In genomic region chr3:108414857-108415830, GRCm38 (mm10) we compare ENCODE assay signal across 8 mouse cellular contexts. TPM values are rescaled to one million over a fixed set of nuclear protein-coding genes. Genes with fewer than 3 reads are reported as not detected.
A peak's percentile ranks its signal among the peaks of the same experiment; 100 is the strongest.
DNase-seq lines count a peak whose midpoint lies in the region; ATAC-seq and TF ChIP-seq lines count a peak whose summit lies in the region.

Celsr2 (minus strand) TSS chr3:108415552.

- TF ChIP-seq CTCF in liver, embryonic 14.5 days (IDR thresholded peaks at IDR 0.05; ENCODE audit: low read depth) = no peak

- DNase-seq in left cerebral cortex, adult 18-20 months (ENCODE audit: low spot score in 2 of 2) = peak in 1 of 2 experiments; percentile 60
- no peak for DNase-seq in left cerebral cortex, adult 9 months (ENCODE audit: low spot score in 2 of 2)
- DNase-seq in adrenal gland, postnatal 14 days = peak; percentile 54
- DNase-seq in forebrain, embryonic 10.5 days (ENCODE audit: extremely low spot score, low spot score) = peak; percentile 62
- DNase-seq in liver, embryonic 14.5 days (ENCODE audit: low read depth in 3 of 3, low spot score in 3 of 3) = no peak
- peak; percentile 63 to 65 for DNase-seq in right cerebral cortex, postnatal 10 days (ENCODE audit: low spot score in 2 of 2)
- no peak for DNase-seq in urinary bladder, postnatal 4 days (ENCODE audit: low spot score in 2 of 2)

- WGBS in forebrain, embryonic 10.5 days = 6% methylated on average over 63 of the region's 67 CpGs
- WGBS in intestine, embryonic 15.5 days = 7% methylated on average over 67 of the region's 67 CpGs
- WGBS in liver, embryonic 14.5 days (ENCODE audit: insufficient replicate concordance) = 8% methylated on average over 67 of the region's 67 CpGs

- peaks cover 28% of the 10 kb centered on the region for H3K27me3 ChIP-seq in forebrain, embryonic 10.5 days (ENCODE audit: poor library complexity, severe bottlenecking)
- peaks cover 13% of the 10 kb centered on the region for H3K27me3 ChIP-seq in intestine, embryonic 15.5 days (replicated peaks)
- H3K27me3 ChIP-seq in liver, embryonic 14.5 days (ENCODE audit: control insufficient read depth, insufficient read depth, low read length) = peaks cover 22% of the 10 kb centered on the region

- H3K36me3 ChIP-seq in forebrain, embryonic 10.5 days (replicated peaks) = peaks cover 50% of the 10 kb centered on the region
- H3K36me3 ChIP-seq in intestine, embryonic 15.5 days = peaks cover 10% of the 10 kb centered on the region; the same call in 1 of the 2 replicates
- no peaks in the 10 kb centered on the region for H3K36me3 ChIP-seq in liver, embryonic 14.5 days (replicated peaks; ENCODE audit: control insufficient read depth, insufficient read depth, low read depth)

- peak; percentile 60 for ATAC-seq in intestine, embryonic 15.5 days
- peak; percentile 17; the same call in 1 of the 2 replicates for ATAC-seq in liver, embryonic 14.5 days (ENCODE audit: insufficient read depth)

- TF ChIP-seq EP300 in liver, embryonic 14.5 days (IDR thresholded peaks at IDR 0.05; ENCODE audit: low read depth) = no peak

- peak within 1 kb of the TSS; percentile 86 for H3K4me3 ChIP-seq in forebrain, embryonic 10.5 days
- H3K4me3 ChIP-seq in intestine, embryonic 15.5 days (replicated peaks) = peak within 1 kb of the TSS; percentile 74
- peak within 1 kb of the TSS; percentile 50 to 54 for H3K4me3 ChIP-seq in liver, embryonic 14.5 days (ENCODE audit: insufficient read depth in 1 of 2, low read depth in 2 of 2, low read length in 2 of 2)

- H3K4me1 ChIP-seq in forebrain, embryonic 10.5 days = peaks cover 53% of the 10 kb centered on the region
- peaks cover 19% of the 10 kb centered on the region for H3K4me1 ChIP-seq in intestine, embryonic 15.5 days (replicated peaks)
- no peaks in the 10 kb centered on the region for H3K4me1 ChIP-seq in liver, embryonic 14.5 days (replicated peaks; ENCODE audit: control insufficient read depth in 2 of 2, insufficient read depth in 2 of 2, low read length in 1 of 2)

- peaks cover 28% of the 10 kb centered on the region for H3K9me3 ChIP-seq in forebrain, embryonic 10.5 days
- H3K9me3 ChIP-seq in intestine, embryonic 15.5 days = 0 out of 2 replicates have a peak, but pooled peaks cover 7% of the 10 kb centered on the region
- 0 out of 2 replicates have a peak, but pooled peaks cover 2% of the 10 kb centered on the region for H3K9me3 ChIP-seq in liver, embryonic 14.5 days (ENCODE audit: control insufficient read depth, low read length)

- H3K4me2 ChIP-seq in intestine, embryonic 15.5 days (replicated peaks) = peak within 1 kb of the TSS; percentile 99
- peak within 1 kb of the TSS; percentile 74 for H3K4me2 ChIP-seq in liver, embryonic 14.5 days (ENCODE audit: low read depth)

- peak within 1 kb of the TSS; percentile 69 for H3K9ac ChIP-seq in intestine, embryonic 15.5 days
- H3K9ac ChIP-seq in liver, embryonic 14.5 days (replicated peaks) = peak within 1 kb of the TSS; percentile 47

- H3K27ac ChIP-seq in forebrain, embryonic 10.5 days = peak within 1 kb of the TSS; percentile 96
- H3K27ac ChIP-seq in intestine, embryonic 15.5 days = no peak within 1 kb of the TSS; the same call in 1 of the 2 replicates
- no peak within 1 kb of the TSS for H3K27ac ChIP-seq in liver, embryonic 14.5 days

RNA-seq across cellular contexts. Expression of gene Celsr2, which starts in this region (rescaled TPM):
- 100 to 1,000 TPM; 148 to 155 TPM for total RNA-seq in left cerebral cortex, adult 18-20 months (2021)
- 8.7 and 11.0 TPM in 2 replicates for total RNA-seq in adrenal gland, postnatal 14 days (2021)
- polyA plus RNA-seq in forebrain, embryonic 10.5 days (2016; fragmentation: Nextera tagmentation; extraction: Ambion mirVana) = 32.1 and 35.1 TPM in 2 replicates
- 3.2 and 6.1 TPM in 2 replicates for polyA plus RNA-seq in intestine, embryonic 15.5 days (2015; fragmentation: Nextera tagmentation; extraction: Ambion mirVana)
- polyA plus RNA-seq in liver, embryonic 14.5 days (2012; rRNA removed) = 0.38 and 0.64 TPM in 2 replicates
- polyA plus RNA-seq in liver, embryonic 14.5 days (2014; fragmentation: Nextera tagmentation; extraction: Ambion mirVana) = 0.22 and 0.27 TPM in 2 replicates

Comparison
In these comparisons a context has a peak if more than half of its experiments do, and no peak if none do; other contexts are left out.
1. RNA of gene Celsr2 (total RNA-seq): 148 to 155 TPM in left cerebral cortex, adult 18-20 months; 8.7 to 11.0 TPM in adrenal gland, postnatal 14 days; every median in the first group is over 10 times any median in the second.
2. Peak in ATAC-seq, H3K4me3 ChIP-seq, H3K9ac ChIP-seq and H3K4me2 ChIP-seq in liver, embryonic 14.5 days; RNA of the gene not detected or under 1 TPM.
3. DNase-seq: peak in adrenal gland, postnatal 14 days (single experiment), forebrain, embryonic 10.5 days (single experiment) and right cerebral cortex, postnatal 10 days (2 of 2); none in left cerebral cortex, adult 9 months (0 of 2), liver, embryonic 14.5 days (0 of 3) and urinary bladder, postnatal 4 days (0 of 2).
4. Peak in every context shown above with its lines, with median percentiles within 50 percentile points of each other: H3K4me3 ChIP-seq.